Comparison of ENCODE assay signal across 23 mouse cellular contexts in genomic region chr10:61911770-61912169, GRCm38 (mm10).
DNase-seq lines count a peak whose midpoint lies in the region; ATAC-seq and TF ChIP-seq lines count a peak whose summit lies in the region.
"Had no signal": no experiment of that assay in that cellular context is flagged by ENCODE, and none has a peak within 500 bp of the region (broad histone marks: within the 10 kb centered on the region; RNA-seq: fewer than 3 reads in every experiment).

No protein-coding gene starts in this region.

- TF ChIP-seq CTCF in kidney, postnatal 0 days (IDR thresholded peaks at IDR 0.05; ENCODE audit: low read depth) = no peak

- ATAC-seq in kidney, embryonic 15.5 days (replicated peaks; ENCODE audit: low FRiP score) = peak; percentile 54
- no peak for ATAC-seq in kidney, postnatal 0 days (replicated peaks; ENCODE audit: low FRiP score, low read depth)
- ATAC-seq: activated CD4-positive, CD25-positive, alpha-beta regulatory T cell, adult 4 months; CD4-positive, CD25-positive, alpha-beta regulatory T cell, adult 4 months; forebrain, embryonic 13.5 days; forebrain, embryonic 15.5 days; Patski had no signal

- H3K27ac ChIP-seq in kidney, embryonic 15.5 days = no peak overlapping the region
- H3K27ac ChIP-seq in kidney, postnatal 0 days = no peak overlapping the region
- H3K27ac ChIP-seq: embryonic facial prominence, embryonic 10.5 days; embryonic facial prominence, embryonic 12.5 days; forebrain, embryonic 13.5 days; forebrain, embryonic 15.5 days had no signal

- H3K4me2 ChIP-seq in kidney, embryonic 15.5 days = no peak overlapping the region
- H3K4me2 ChIP-seq in kidney, postnatal 0 days (ENCODE audit: low read length) = no peak overlapping the region
- H3K4me2 ChIP-seq: embryonic facial prominence, embryonic 12.5 days; forebrain, embryonic 13.5 days; forebrain, embryonic 15.5 days had no signal

- H3K4me1 ChIP-seq in kidney, embryonic 15.5 days = peaks cover 10% of the 10 kb centered on the region
- H3K4me1 ChIP-seq in kidney, postnatal 0 days (replicated peaks; ENCODE audit: insufficient read depth, low read length) = no peaks in the 10 kb centered on the region
- H3K4me1 ChIP-seq: embryonic facial prominence, embryonic 12.5 days; forebrain, embryonic 13.5 days; forebrain, embryonic 15.5 days had no signal

- no peak overlapping the region for H3K9ac ChIP-seq in kidney, embryonic 15.5 days
- H3K9ac ChIP-seq in kidney, postnatal 0 days (ENCODE audit: low read depth, low read length) = no peak overlapping the region
- H3K9ac ChIP-seq: embryonic facial prominence, embryonic 12.5 days; forebrain, embryonic 13.5 days; forebrain, embryonic 15.5 days had no signal

- no peak overlapping the region for H3K4me3 ChIP-seq in kidney, embryonic 15.5 days (replicated peaks)
- H3K4me3 ChIP-seq in kidney, postnatal 0 days (replicated peaks; ENCODE audit: low read depth, low read length) = no peak overlapping the region
- H3K4me3 ChIP-seq: embryonic facial prominence, embryonic 10.5 days; embryonic facial prominence, embryonic 12.5 days; forebrain, embryonic 13.5 days; forebrain, embryonic 15.5 days had no signal

- no peaks in the 10 kb centered on the region for H3K27me3 ChIP-seq in kidney, embryonic 15.5 days
- H3K27me3 ChIP-seq in kidney, postnatal 0 days (ENCODE audit: insufficient read depth, low read length) = no peaks in the 10 kb centered on the region
- H3K27me3 ChIP-seq: embryonic facial prominence, embryonic 12.5 days; forebrain, embryonic 13.5 days; forebrain, embryonic 15.5 days had no signal

- 0 out of 2 replicates have a peak, but pooled peaks cover 3% of the 10 kb centered on the region for H3K36me3 ChIP-seq in kidney, embryonic 15.5 days
- H3K36me3 ChIP-seq in kidney, postnatal 0 days (ENCODE audit: insufficient read depth, low read length) = no peaks in the 10 kb centered on the region
- H3K36me3 ChIP-seq: embryonic facial prominence, embryonic 12.5 days; forebrain, embryonic 15.5 days; G1E had no signal

- WGBS in kidney, embryonic 15.5 days = 13% methylated on average over 4 of the region's 4 CpGs
- 20% methylated on average over 4 of the region's 4 CpGs for WGBS in kidney, postnatal 0 days

- DNase-seq in gastrocnemius, adult 18-20 months (ENCODE audit: low spot score) = peak; percentile 9
- no peak for DNase-seq in gastrocnemius, adult 8-10 months (ENCODE audit: low spot score in 2 of 2)
- DNase-seq in kidney, adult 9 months = no peak
- DNase-seq in kidney, postnatal 0 days (ENCODE audit: low spot score) = peak; percentile 56
- no peak for DNase-seq in kidney, postnatal 14 days
- DNase-seq: adrenal gland, adult 8-10 months; adrenal gland, postnatal 14 days; adrenal gland, postnatal 36 days; B cell, adult 2 months; cerebellum, adult 11-12 months; cerebellum, adult 2 months; cerebellum, adult 9-10 months; cerebellum, postnatal 10 days; cerebellum, postnatal 25 days had no signal

- H3K9me3 ChIP-seq in kidney, embryonic 15.5 days (replicated peaks) = peaks cover 3% of the 10 kb centered on the region; the same call in 1 of the 2 replicates
- H3K9me3 ChIP-seq in kidney, postnatal 0 days (replicated peaks; ENCODE audit: low read length) = 0 out of 2 replicates have a peak, but pooled peaks cover 5% of the 10 kb centered on the region
- H3K9me3 ChIP-seq: forebrain, embryonic 15.5 days; G1E had no signal

Comparison
In these comparisons a context has a peak if more than half of its experiments do, and no peak if none do; other contexts are left out.
1. DNase-seq: peak in gastrocnemius, adult 18-20 months (single experiment) and kidney, postnatal 0 days (single experiment); none in gastrocnemius, adult 8-10 months (0 of 2), kidney, adult 9 months (single experiment) and kidney, postnatal 14 days (single experiment).